Mouse (Mus musculus): ENCODE data around the gene Myof.

Gene Myof

GRCm38 (mm10) chr19:38042261-38042722, 1.1 kb downstream of the Myof start:
- no peak for DNase-seq (ENCODE audit: low read depth)

DNA sequence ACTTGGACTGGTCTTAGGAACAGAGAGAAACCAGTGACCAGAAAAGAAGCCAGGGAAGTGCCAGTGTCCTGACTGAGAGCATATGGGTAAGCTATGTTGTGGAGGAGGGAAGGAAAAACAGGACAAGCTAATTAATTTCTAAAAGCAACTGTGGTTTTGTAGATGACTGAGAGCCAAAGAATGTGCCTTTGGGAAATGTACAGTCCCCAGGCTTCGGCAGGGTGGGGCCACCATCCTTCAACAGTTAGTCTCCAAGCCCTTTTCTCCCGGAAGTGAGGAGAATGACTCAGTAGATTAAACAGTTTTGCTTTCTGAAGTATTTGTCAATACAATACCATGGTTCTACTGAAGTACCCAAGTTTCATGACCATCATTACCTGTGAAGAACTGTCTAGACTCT, 5.1 kb downstream of the Myof start:
- DNase-seq (ENCODE audit: low read depth): no peak

DNA sequence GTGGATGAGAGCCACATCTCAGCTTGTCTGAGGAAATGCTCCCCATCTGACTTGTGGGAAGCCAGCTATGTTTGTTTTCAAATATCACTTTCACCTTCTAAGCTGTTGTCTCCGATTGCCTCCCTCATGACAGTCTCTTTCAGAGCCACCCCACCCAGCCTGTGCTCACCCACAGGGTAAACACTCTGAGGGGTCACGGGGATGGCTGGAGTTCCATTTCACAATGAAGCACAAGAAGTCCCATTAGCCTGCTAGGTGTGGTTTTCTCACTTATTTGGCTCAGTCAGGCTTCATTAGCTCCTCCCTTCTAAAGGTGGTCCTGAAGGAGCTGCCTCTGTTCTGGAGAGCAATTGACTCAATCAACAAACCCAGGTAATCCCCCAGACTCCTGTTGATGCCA, 7.6 kb downstream of the Myof start:
- DNase-seq (ENCODE audit: low read depth): no peak

- no peak for DNase-seq (ENCODE audit: low read depth)
These were observed 8.7 kb downstream of the Myof start for GRCm38 (mm10) chr19:38034696-38035095.

GRCm38 (mm10) chr19:38033735-38034057, 9.7 kb downstream of the Myof start:
- DNase-seq (ENCODE audit: low read depth): no peak

GRCm38 (mm10) chr19:38032993-38033734, 10.2 kb downstream of the Myof start:
- no peak for DNase-seq (ENCODE audit: low read depth)

- no peak for DNase-seq (ENCODE audit: low read depth)
These were observed 12.2 kb downstream of the Myof start for GRCm38 (mm10) chr19:38031144-38031543.

- DNase-seq (ENCODE audit: low read depth): peak; percentile 36
These were observed 12.7 kb downstream of the Myof start for GRCm38 (mm10) chr19:38030673-38031137.

- no peak for DNase-seq (ENCODE audit: low read depth)
These were observed 13.5 kb downstream of the Myof start for GRCm38 (mm10) chr19:38029871-38030270.

DNA sequence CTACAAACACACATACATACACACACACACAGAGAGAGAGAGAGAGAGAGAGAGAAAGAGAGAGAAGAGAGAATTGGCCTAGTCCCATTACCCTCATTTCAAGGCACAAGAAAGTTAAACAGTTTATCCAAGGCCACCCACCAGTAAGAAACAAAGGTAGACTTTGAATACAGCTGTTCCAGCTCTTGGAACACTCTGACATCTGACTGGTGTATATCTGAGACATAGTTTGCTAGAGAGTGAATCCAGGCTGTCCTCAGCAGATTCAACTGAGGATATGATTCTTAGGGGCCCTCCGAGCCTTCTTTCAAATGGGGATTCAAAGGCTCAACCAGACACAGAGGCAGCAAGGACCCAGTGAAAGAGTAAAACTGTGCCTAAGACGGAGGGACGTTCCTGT, 14.1 kb downstream of the Myof start:
- no peak for DNase-seq (ENCODE audit: low read depth)

GRCm38 (mm10) chr19:38027881-38028521, 15.4 kb downstream of the Myof start:
- no peak for DNase-seq (ENCODE audit: low read depth)

DNA sequence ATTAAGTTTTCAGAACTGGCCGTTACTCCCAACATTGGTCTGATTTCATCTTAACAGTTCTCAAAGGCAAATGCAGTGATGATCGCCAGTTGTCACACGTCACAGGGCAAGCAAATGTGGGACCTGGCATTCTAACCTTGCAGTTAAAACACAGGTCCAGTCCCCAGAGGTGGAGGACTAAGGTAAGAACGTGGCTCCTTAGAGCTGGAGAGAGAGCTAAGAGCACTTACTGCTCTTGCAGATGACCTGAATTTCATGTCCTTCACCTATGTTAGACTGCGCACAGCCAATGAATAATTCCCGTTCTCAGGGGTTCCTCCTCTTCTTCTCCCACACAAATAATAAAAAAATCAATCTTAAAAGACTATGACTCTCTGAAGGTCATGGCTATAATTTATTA, 16.0 kb downstream of the Myof start:
- DNase-seq (ENCODE audit: low read depth): no peak

GRCm38 (mm10) chr19:38026211-38026624, 17.2 kb downstream of the Myof start:
- no peak for DNase-seq (ENCODE audit: low read depth)

- no peak for DNase-seq (ENCODE audit: low read depth)
These were observed 17.9 kb downstream of the Myof start for GRCm38 (mm10) chr19:38025254-38026041.

DNA sequence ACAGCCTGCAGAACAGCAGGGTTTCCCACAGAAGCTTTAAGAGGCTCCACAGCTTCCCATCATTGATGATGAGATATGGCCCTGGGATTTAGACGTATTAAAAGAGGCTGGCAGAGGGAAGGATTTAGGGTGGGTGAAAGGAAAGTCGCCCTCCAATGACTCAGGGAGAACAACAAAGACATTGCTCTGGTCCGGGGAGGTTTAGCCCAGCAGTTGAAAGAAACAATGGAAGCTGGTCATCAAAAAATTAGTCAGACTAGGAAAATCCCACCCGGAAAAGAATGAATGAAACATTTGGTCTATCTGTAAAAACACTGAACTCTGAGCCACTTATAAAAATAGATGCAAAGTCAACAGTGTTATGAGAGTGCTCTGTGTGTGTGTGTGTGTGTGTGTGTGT, 19.8 kb downstream of the Myof start:
- DNase-seq (ENCODE audit: low read depth): no peak

- no peak for DNase-seq (ENCODE audit: low read depth)
These were observed 20.7 kb downstream of the Myof start for GRCm38 (mm10) chr19:38022710-38023109.

DNA sequence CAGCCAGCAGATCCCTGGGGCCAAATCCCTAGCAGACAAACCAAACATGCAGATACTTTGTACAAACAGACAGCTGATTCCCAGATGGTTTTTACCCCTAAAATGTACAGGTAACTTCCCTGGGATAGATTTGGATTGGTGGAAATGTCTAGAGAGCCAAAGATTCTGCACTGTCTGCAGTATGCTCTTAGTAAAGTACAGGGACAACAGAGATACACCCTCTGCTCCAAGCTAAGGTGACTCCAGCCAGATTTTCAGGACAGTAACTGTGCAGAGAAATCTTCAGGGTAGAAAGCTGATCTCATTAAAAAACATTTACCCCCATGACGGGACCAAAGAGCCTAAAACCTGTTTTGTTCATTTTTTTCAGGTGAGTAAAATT, 27.5 kb downstream of the Myof start:
- DNase-seq (ENCODE audit: low read depth): no peak

- no peak for DNase-seq (ENCODE audit: low read depth)
These were observed 28.1 kb downstream of the Myof start for GRCm38 (mm10) chr19:38015180-38015872.

GRCm38 (mm10) chr19:38014443-38014842, 28.9 kb downstream of the Myof start:
- DNase-seq (ENCODE audit: low read depth): no peak

- DNase-seq (ENCODE audit: low read depth): no peak
These were observed 32.0 kb downstream of the Myof start for GRCm38 (mm10) chr19:38011379-38011778.

- DNase-seq (ENCODE audit: low read depth): no peak
These were observed 38.5 kb downstream of the Myof start for GRCm38 (mm10) chr19:38004809-38005380.
